Mouse (Mus musculus) heart, embryonic 10.5 days (tissue): ENCODE data around the gene Ftsj3. TPM values are rescaled to one million over a fixed set of nuclear protein-coding genes. Genes with fewer than 3 reads are reported as not detected.

ENCODE experiments used
- DNase-seq: peaks from one replicate; pipeline ENCODE4 v3.0.0-alpha.2; 2017; ENCODE audit warnings: low spot score
- H3K27ac ChIP-seq: fragments of 300-500 bp; sonication (generic); 2 replicates; pipeline ENCODE4 v1.5.1; 2016; ENCODE audit warnings: mild to moderate bottlenecking
- H3K27me3 ChIP-seq: fragments of 300-500 bp; sonication (generic); 2 replicates; pipeline ENCODE4 v1.6.1; 2016; ENCODE audit warnings: mild to moderate bottlenecking; ENCODE audit not compliant: poor library complexity, insufficient read depth, severe bottlenecking
- H3K36me3 ChIP-seq: fragments of 300-500 bp; sonication (generic); 2 replicates; pipeline ENCODE4 v1.6.1; 2016; ENCODE audit warnings: mild to moderate bottlenecking, moderate library complexity
- H3K4me1 ChIP-seq: fragments of 300-500 bp; sonication (generic); 2 replicates; pipeline ENCODE4 v1.6.1; 2016; ENCODE audit warnings: mild to moderate bottlenecking
- H3K4me3 ChIP-seq: fragments of 300-500 bp; sonication (generic); 2 replicates; pipeline ENCODE4 v1.5.1; 2016; ENCODE audit warnings: mild to moderate bottlenecking, moderate library complexity
- H3K9me3 ChIP-seq: fragments of 300-500 bp; sonication (generic); 2 replicates; pipeline ENCODE4 v1.6.1; 2016; ENCODE audit warnings: mild to moderate bottlenecking, moderate library complexity
- WGBS: fragments of 180-500 bp; shearing (Covaris S2); methylation state at CpG from one replicate; pipeline ENCODE4 v1.1.7; 2016; 5-methylcytosine and 5-hydroxymethylcytosine counted together
- polyA plus RNA-seq: library from polyadenylated mRNA; unstranded; fragments of >200 nt; fragmentation: Nextera tagmentation; extraction: Ambion mirVana; gene quantifications from 2 replicates; pipeline ENCODE4 v1.2.1, GENCODE M21; 2016

Gene Ftsj3
- polyA plus RNA-seq, 1 experiment from 2014 or later = 71.1 TPM

- no peaks in the 10 kb centered on the region for H3K27me3 ChIP-seq
- no peak overlapping the region for H3K4me3 ChIP-seq
- H3K9me3 ChIP-seq = no peaks in the 10 kb centered on the region
- DNase-seq = no peak
- 0 out of 2 replicates have a peak overlapping the region, but pooled peaks have one; percentile 19 for H3K27ac ChIP-seq
- WGBS = 92% methylated on average over 7 of the region's 7 CpGs
- no peaks in the 10 kb centered on the region for H3K36me3 ChIP-seq
- H3K4me1 ChIP-seq = peaks cover 35% of the 10 kb centered on the region
Observed at GRCm38 (mm10) chr11:106274971-106275411, 19.1 kb upstream of the Ftsj3 start.

- Histone ChIP-seq H3K27ac (0 out of 2 replicates have a peak overlapping the region, but pooled peaks have one; percentile 19), H3K4me1 (peaks cover 37% of the 10 kb centered on the region), H3K36me3 (no peaks in the 10 kb centered on the region), H3K27me3 (no peaks in the 10 kb centered on the region), H3K9me3 (no peaks in the 10 kb centered on the region), H3K4me3 (no peak overlapping the region)
- 91% methylated on average over 1 of the region's 1 CpGs for WGBS
- no peak for DNase-seq
Observed at GRCm38 (mm10) chr11:106274374-106274773, 18.5 kb upstream of the Ftsj3 start.

- H3K4me3 ChIP-seq = no peak overlapping the region
- no peaks in the 10 kb centered on the region for H3K9me3 ChIP-seq
- no peaks in the 10 kb centered on the region for H3K27me3 ChIP-seq
- no peak for DNase-seq
- 91% methylated on average over 6 of the region's 6 CpGs for WGBS
- H3K4me1 ChIP-seq = peaks cover 43% of the 10 kb centered on the region
- no peaks in the 10 kb centered on the region for H3K36me3 ChIP-seq
- H3K27ac ChIP-seq = peak overlapping the region; percentile 98; the same call in 1 of the 2 replicates
Observed at GRCm38 (mm10) chr11:106273811-106274210, 17.9 kb upstream of the Ftsj3 start.

GRCm38 (mm10) chr11:106273311-106273684 is 17.4 kb upstream of the Ftsj3 start:
- 16% methylated on average over 16 of the region's 16 CpGs for WGBS
- Histone ChIP-seq H3K27me3 (no peaks in the 10 kb centered on the region), H3K9me3 (no peaks in the 10 kb centered on the region), H3K4me3 (peak overlapping the region; percentile 96), H3K36me3 (peaks cover 2% of the 10 kb centered on the region; the same call in 1 of the 2 replicates), H3K4me1 (peaks cover 48% of the 10 kb centered on the region), H3K27ac (peak overlapping the region; percentile 98)
- DNase-seq = no peak

GRCm38 (mm10) chr11:106272644-106273310 is 16.9 kb upstream of the Ftsj3 start, which contains the start of gene Smarcd2:
Smarcd2 (minus strand) TSS chr11:106272972.
- peaks cover 53% of the 10 kb centered on the region for H3K4me1 ChIP-seq
- peaks cover 7% of the 10 kb centered on the region; the same call in 1 of the 2 replicates for H3K36me3 ChIP-seq
- DNase-seq = peak; percentile 100

GRCm38 (mm10) chr11:106271794-106272643 is 16.1 kb upstream of the Ftsj3 start:
- WGBS = 1% methylated on average over 41 of the region's 41 CpGs
- peaks cover 60% of the 10 kb centered on the region for H3K4me1 ChIP-seq
- H3K27me3 ChIP-seq = no peaks in the 10 kb centered on the region
- peak overlapping the region; percentile 96 for H3K4me3 ChIP-seq
- H3K9me3 ChIP-seq = no peaks in the 10 kb centered on the region
- H3K27ac ChIP-seq = peak overlapping the region; percentile 98
- peak; percentile 81 for DNase-seq
- peaks cover 14% of the 10 kb centered on the region for H3K36me3 ChIP-seq

More at GRCm38 (mm10) chr11:106272644-106273310, 16.9 kb upstream of the Ftsj3 start, which contains the start of gene Smarcd2:
- Histone ChIP-seq H3K27me3 (no peaks in the 10 kb centered on the region), H3K27ac (peak within 1 kb of the TSS; percentile 98), H3K9me3 (no peaks in the 10 kb centered on the region), H3K4me3 (peak within 1 kb of the TSS; percentile 96)
- under 1% methylated on average over 70 of the region's 72 CpGs for WGBS

- peaks cover 56% of the 10 kb centered on the region for H3K4me1 ChIP-seq
- WGBS = 44% methylated on average over 5 of the region's 5 CpGs
- no peak for DNase-seq
Observed at GRCm38 (mm10) chr11:106271131-106271793, 15.4 kb upstream of the Ftsj3 start.

GRCm38 (mm10) chr11:106269060-106269431 is 13.2 kb upstream of the Ftsj3 start:
- Histone ChIP-seq H3K9me3 (no peaks in the 10 kb centered on the region), H3K4me1 (peaks cover 42% of the 10 kb centered on the region), H3K36me3 (peaks cover 44% of the 10 kb centered on the region), H3K27me3 (no peaks in the 10 kb centered on the region), H3K4me3 (no peak overlapping the region), H3K27ac (peak overlapping the region; percentile 71)
- 54% methylated on average over 3 of the region's 3 CpGs for WGBS
- DNase-seq = no peak

More at GRCm38 (mm10) chr11:106271131-106271793, 15.4 kb upstream of the Ftsj3 start:
- no peaks in the 10 kb centered on the region for H3K27me3 ChIP-seq
- H3K27ac ChIP-seq = peak overlapping the region; percentile 64
- peak overlapping the region; percentile 96 for H3K4me3 ChIP-seq
- H3K9me3 ChIP-seq = no peaks in the 10 kb centered on the region
- H3K36me3 ChIP-seq = peaks cover 22% of the 10 kb centered on the region

- H3K27ac ChIP-seq = peak overlapping the region; percentile 71
- DNase-seq = no peak
- no peak overlapping the region for H3K4me3 ChIP-seq
Observed at GRCm38 (mm10) chr11:106268326-106269059, 12.6 kb upstream of the Ftsj3 start.

GRCm38 (mm10) chr11:106267871-106268270 is 12.0 kb upstream of the Ftsj3 start:
- H3K9me3 ChIP-seq = no peaks in the 10 kb centered on the region
- 67% methylated on average over 5 of the region's 5 CpGs for WGBS
- no peaks in the 10 kb centered on the region for H3K27me3 ChIP-seq
- no peak for DNase-seq
- peaks cover 56% of the 10 kb centered on the region for H3K36me3 ChIP-seq
- H3K4me1 ChIP-seq = peaks cover 42% of the 10 kb centered on the region
- peak overlapping the region; percentile 71 for H3K27ac ChIP-seq
- H3K4me3 ChIP-seq = no peak overlapping the region; the same call in 1 of the 2 replicates

More at GRCm38 (mm10) chr11:106268326-106269059, 12.6 kb upstream of the Ftsj3 start:
- H3K9me3 ChIP-seq = no peaks in the 10 kb centered on the region
- H3K4me1 ChIP-seq = peaks cover 42% of the 10 kb centered on the region
- WGBS = 50% methylated on average over 8 of the region's 8 CpGs
- H3K27me3 ChIP-seq = no peaks in the 10 kb centered on the region
- peaks cover 49% of the 10 kb centered on the region for H3K36me3 ChIP-seq

- Histone ChIP-seq H3K36me3 (peaks cover 61% of the 10 kb centered on the region), H3K4me3 (no peak overlapping the region; the same call in 1 of the 2 replicates), H3K27ac (no peak overlapping the region), H3K27me3 (no peaks in the 10 kb centered on the region), H3K9me3 (no peaks in the 10 kb centered on the region), H3K4me1 (peaks cover 42% of the 10 kb centered on the region)
- 66% methylated on average over 15 of the region's 15 CpGs for WGBS
- DNase-seq = no peak
Observed at GRCm38 (mm10) chr11:106267311-106267852, 11.5 kb upstream of the Ftsj3 start.

- H3K9me3 ChIP-seq = no peaks in the 10 kb centered on the region
- DNase-seq = no peak
- H3K36me3 ChIP-seq = peaks cover 70% of the 10 kb centered on the region
- H3K27me3 ChIP-seq = no peaks in the 10 kb centered on the region
- H3K27ac ChIP-seq = no peak overlapping the region
- H3K4me3 ChIP-seq = no peak overlapping the region
- peaks cover 38% of the 10 kb centered on the region for H3K4me1 ChIP-seq
- WGBS = 90% methylated on average over 10 of the region's 10 CpGs
Observed at GRCm38 (mm10) chr11:106266431-106266830, 10.6 kb upstream of the Ftsj3 start.
